Mouse (Mus musculus) urinary bladder, postnatal 10 days (tissue): ENCODE results near the gene St6galnac4.
A peak's percentile ranks its signal among the peaks of the same experiment; 100 is the strongest.

Experiments
- DNase-seq: peaks from one replicate; pipeline ENCODE4 v3.0.0; 2022; ENCODE audit warnings: low spot score

Gene St6galnac4

GRCm38 (mm10) chr2:32601417-32602065 is 14.6 kb downstream of the St6galnac4 start:
- DNase-seq = no peak

- DNase-seq = peak; percentile 68
Observed at GRCm38 (mm10) chr2:32602600-32603054, 15.7 kb downstream of the St6galnac4 start.

GRCm38 (mm10) chr2:32604631-32605030 is 17.7 kb downstream of the St6galnac4 start:
- no peak for DNase-seq

- no peak for DNase-seq
Observed at GRCm38 (mm10) chr2:32606161-32607142, 19.6 kb downstream of the St6galnac4 start.

- no peak for DNase-seq
Observed at GRCm38 (mm10) chr2:32607262-32607947, 20.5 kb downstream of the St6galnac4 start.

- DNase-seq = no peak
Observed at GRCm38 (mm10) chr2:32608141-32608777, 21.4 kb downstream of the St6galnac4 start.

GRCm38 (mm10) chr2:32608778-32609435 is 22.0 kb downstream of the St6galnac4 start:
- DNase-seq = no peak

- DNase-seq = no peak
Observed at GRCm38 (mm10) chr2:32610610-32611229, 23.8 kb downstream of the St6galnac4 start.

- no peak for DNase-seq
Observed at GRCm38 (mm10) chr2:32612274-32612673, 25.4 kb downstream of the St6galnac4 start.

- DNase-seq = no peak
Observed at GRCm38 (mm10) chr2:32617109-32617508, 30.2 kb downstream of the St6galnac4 start.

- no peak for DNase-seq
Observed at GRCm38 (mm10) chr2:32617601-32618000, 30.7 kb downstream of the St6galnac4 start.

- no peak for DNase-seq
Observed at GRCm38 (mm10) chr2:32618051-32618450, 31.2 kb downstream of the St6galnac4 start.

GRCm38 (mm10) chr2:32620682-32621516 is 34.0 kb downstream of the St6galnac4 start:
- no peak for DNase-seq

- DNase-seq = no peak
Observed at GRCm38 (mm10) chr2:32621517-32621859, 34.6 kb downstream of the St6galnac4 start, which contains the start of gene Ak1. Gene Ak1, plus strand, starts transcription at chr2:32621758.

- DNase-seq = no peak
Observed at GRCm38 (mm10) chr2:32624111-32624748, 37.3 kb downstream of the St6galnac4 start.

GRCm38 (mm10) chr2:32625212-32625872 is 38.4 kb downstream of the St6galnac4 start:
- DNase-seq = no peak

- DNase-seq = no peak
Observed at GRCm38 (mm10) chr2:32625873-32626694, 39.2 kb downstream of the St6galnac4 start.
